Mouse (Mus musculus): Measurements from ENCODE around the gene Tpx2.

Gene Tpx2

GRCm38 (mm10) chr2:152847815-152848302 is at the start of gene Tpx2:
Gene Tpx2, plus strand, starts transcription at chr2:152847964.
- DNase-seq: peak; percentile 98

- peak in 1 of 2 experiments; percentile 61 for DNase-seq
These were observed 47.6 kb upstream of the Tpx2 start for GRCm38 (mm10) chr2:152799954-152800761.

- no peak for DNase-seq
These were observed 47.0 kb upstream of the Tpx2 start for GRCm38 (mm10) chr2:152800762-152801113.

GRCm38 (mm10) chr2:152802303-152802702 is 45.5 kb upstream of the Tpx2 start:
- DNase-seq: no peak

GRCm38 (mm10) chr2:152803081-152803480 is 44.7 kb upstream of the Tpx2 start:
- DNase-seq: no peak

GRCm38 (mm10) chr2:152804408-152805110 is 43.2 kb upstream of the Tpx2 start:
- DNase-seq: peak; percentile 94 to 96

GRCm38 (mm10) chr2:152805111-152805490 is 42.7 kb upstream of the Tpx2 start:
- peak in 1 of 2 experiments; percentile 43 for DNase-seq

GRCm38 (mm10) chr2:152806037-152806436 is 41.7 kb upstream of the Tpx2 start:
- no peak for DNase-seq

GRCm38 (mm10) chr2:152808178-152808577 is 39.6 kb upstream of the Tpx2 start:
- DNase-seq: no peak

- no peak for DNase-seq
These were observed 37.4 kb upstream of the Tpx2 start for GRCm38 (mm10) chr2:152810158-152810941.

- DNase-seq: no peak
These were observed 36.2 kb upstream of the Tpx2 start for GRCm38 (mm10) chr2:152811336-152812165.

GRCm38 (mm10) chr2:152813232-152813631 is 34.5 kb upstream of the Tpx2 start:
- DNase-seq: no peak

- no peak for DNase-seq
These were observed 33.4 kb upstream of the Tpx2 start for GRCm38 (mm10) chr2:152814213-152814874.

- no peak for DNase-seq
These were observed 31.7 kb upstream of the Tpx2 start for GRCm38 (mm10) chr2:152815879-152816656.

GRCm38 (mm10) chr2:152816657-152817348 is 31.0 kb upstream of the Tpx2 start:
- DNase-seq: no peak

- DNase-seq: peak; percentile 97 to 98
These were observed 30.0 kb upstream of the Tpx2 start for GRCm38 (mm10) chr2:152817596-152818291.

- peak; percentile 49 to 64 for DNase-seq
These were observed 29.1 kb upstream of the Tpx2 start for GRCm38 (mm10) chr2:152818679-152819078.

- peak in 1 of 2 experiments; percentile 68 for DNase-seq
These were observed 28.6 kb upstream of the Tpx2 start for GRCm38 (mm10) chr2:152819097-152819624.

GRCm38 (mm10) chr2:152819926-152820325 is 27.8 kb upstream of the Tpx2 start:
- DNase-seq: peak in 1 of 2 experiments; percentile 24

Data from cerebellum, postnatal 14 days (tissue).